Mouse (Mus musculus): ENCODE measurements around the gene Zfp748.

Gene Zfp748

GRCm38 (mm10) chr13:67553730-67554129, at the start of gene Zfp748:
TSS of gene Zfp748 (minus strand) at chr13:67553830.
- DNase-seq (ENCODE audit: low read depth, low spot score) = no peak

DNA sequence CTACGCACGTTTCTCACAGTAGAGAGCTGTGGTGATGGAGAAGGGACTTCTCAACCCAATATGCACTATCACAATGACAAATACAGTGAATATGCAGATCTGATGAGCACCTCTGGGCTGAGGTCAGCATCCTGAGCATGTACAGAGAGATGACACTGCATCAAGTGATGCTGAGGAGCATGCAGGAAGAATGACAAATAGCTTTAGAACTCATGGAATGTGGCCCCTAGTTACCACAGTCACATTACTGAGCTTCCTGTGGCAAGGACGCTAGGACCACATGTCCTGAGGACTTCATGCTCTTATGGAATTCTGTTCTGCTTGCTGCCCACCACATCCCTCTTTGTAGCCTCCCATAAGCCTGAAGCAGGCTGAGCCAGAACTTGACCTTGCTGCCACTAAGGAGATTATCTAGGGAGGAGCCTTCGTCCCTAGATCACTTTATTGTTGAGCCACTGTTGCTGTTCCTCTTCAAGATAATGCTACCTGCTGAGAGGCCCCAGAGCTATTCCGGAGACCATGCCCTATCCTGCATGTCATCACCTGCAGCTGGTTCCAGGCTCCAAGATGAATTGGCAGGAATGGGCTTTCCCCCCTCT, 19.1 kb upstream of the Zfp748 start:
- DNase-seq (ENCODE audit: low read depth, low spot score) = peak; percentile 38

- DNase-seq (ENCODE audit: low read depth, low spot score) = peak; percentile 94
These were observed 904 bp downstream of the Zfp748 start for GRCm38 (mm10) chr13:67552505-67553346.

- peak; percentile 44 for DNase-seq (ENCODE audit: low read depth, low spot score)
These were observed 7.7 kb downstream of the Zfp748 start for GRCm38 (mm10) chr13:67545941-67546340.

DNA sequence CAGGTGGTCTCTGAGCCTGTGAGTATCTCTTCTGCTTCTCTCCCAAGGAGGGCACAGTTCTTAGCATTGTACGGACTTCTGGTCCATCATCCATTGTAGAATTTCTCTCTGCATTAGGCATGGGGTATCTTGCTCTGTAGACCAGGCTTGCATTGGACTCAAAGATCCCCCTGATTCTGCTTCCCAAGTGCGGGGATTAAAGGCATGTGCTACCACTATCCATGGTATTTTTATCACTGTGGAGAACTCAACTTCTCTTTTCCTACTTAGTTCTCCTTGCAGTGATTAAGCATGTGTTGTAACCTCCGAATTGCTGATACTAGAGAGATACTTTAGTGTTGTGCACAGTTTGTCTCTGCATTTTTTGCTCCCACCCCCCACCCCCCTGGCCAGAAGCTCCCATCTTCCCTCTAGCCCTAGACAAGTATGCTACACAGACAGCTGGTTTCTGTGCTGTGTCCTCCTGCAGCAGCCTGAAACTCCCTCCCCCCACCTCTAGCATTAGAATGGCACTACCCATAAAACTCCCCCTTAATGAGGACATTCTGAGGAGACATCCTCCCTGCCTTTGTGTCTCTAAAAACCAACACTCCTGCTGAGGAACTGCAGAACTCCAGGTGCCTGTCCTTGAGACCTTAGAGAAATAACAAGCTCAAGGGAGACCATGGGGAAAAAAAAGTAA, 26.4 kb downstream of the Zfp748 start:
- DNase-seq (ENCODE audit: low read depth, low spot score) = peak; percentile 39

- peak; percentile 97 for DNase-seq (ENCODE audit: low read depth, low spot score)
These were observed 27.7 kb downstream of the Zfp748 start, which contains the start of the genes Gm26965 and Zfp87 for GRCm38 (mm10) chr13:67525753-67526410. TSS of gene Gm26965 (minus strand) at chr13:67526151. TSS of gene Zfp87 (minus strand) at chr13:67526177.

DNA sequence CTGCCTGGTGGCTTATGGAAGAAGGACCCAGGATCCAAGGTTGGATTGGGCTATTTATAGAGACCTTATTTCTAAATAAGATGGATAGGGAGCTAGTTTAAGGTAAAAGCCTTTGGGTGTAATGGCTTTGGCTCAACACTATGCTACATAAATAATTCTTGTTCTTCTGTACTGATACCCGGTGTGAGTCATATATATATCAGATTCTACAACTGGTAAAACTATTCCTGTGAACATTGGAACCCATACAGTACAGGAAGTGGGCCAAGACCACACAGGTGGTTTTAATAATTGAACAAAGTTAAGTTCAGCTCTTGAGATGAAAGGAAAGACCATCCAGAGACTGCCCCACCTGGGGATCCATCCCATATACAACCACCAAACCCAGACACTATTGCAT, 52.7 kb downstream of the Zfp748 start:
- DNase-seq (ENCODE audit: low read depth, low spot score) = no peak

DNA sequence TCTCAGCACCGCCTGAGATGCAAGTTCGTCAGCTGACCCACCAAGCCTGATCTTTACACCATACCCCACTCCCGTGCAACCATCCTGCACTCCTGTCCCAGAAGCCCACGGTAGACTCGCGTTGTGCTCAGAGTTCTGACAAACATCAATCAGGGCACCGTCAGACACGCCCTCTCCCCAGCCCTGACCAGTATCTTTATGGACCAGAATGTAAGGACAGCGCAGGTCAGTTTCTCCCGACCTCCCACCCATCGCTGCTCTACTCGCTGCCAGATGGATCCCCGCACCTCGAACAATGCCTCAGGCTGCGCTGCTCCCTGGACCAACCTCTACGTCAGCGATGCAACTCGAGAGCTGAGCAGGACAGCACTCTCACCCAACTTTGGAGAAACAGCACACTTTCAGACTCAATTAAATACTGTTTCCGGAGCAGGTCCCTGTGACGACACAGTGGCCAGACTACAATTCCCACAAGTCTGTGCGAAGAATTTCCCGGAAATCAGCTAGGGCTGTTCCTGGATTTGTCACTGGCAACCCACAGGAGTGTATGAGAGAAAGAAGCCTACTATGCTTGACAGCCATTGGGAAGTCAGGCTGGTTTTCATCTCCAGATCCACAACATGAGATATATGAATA, 53.4 kb downstream of the Zfp748 start, which contains the start of gene Zfp58:
Gene Zfp58, minus strand, starts transcription at position 472 of the 636 bp plus-strand sequence.
- peak; percentile 93 for DNase-seq (ENCODE audit: low read depth, low spot score)

- peak; percentile 65 for DNase-seq (ENCODE audit: low read depth, low spot score)
These were observed 58.0 kb downstream of the Zfp748 start for GRCm38 (mm10) chr13:67495631-67496030.
